Mouse (Mus musculus): ENCODE results near the gene Adamts12.

DNA sequence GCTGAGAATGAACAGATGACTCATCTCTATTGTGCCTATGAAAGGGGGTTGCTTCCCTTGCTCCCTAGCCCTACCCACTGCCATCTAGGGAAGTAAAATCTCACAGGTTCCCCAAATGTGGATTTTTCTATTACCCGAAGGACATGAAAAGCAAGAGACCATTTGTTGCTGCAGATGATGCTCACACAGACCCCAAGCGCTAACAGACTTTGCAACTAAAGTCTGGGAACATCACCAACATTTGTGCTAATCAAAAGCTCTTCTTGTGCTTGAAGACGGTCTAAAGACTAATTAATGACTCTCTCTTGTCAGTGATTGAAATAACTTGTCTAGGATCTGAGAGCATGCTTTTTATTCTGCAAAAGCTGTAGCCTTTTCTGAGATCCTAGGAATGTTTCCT, 175.8 kb downstream of the Adamts12 start:
- TF ChIP-seq SMC3 (IDR thresholded peaks at IDR 0.05; ENCODE audit: low read depth, low read length) (no peak), CTCF (conservative IDR thresholded peaks at IDR 0.05 in 1 of 2, IDR thresholded peaks at IDR 0.05 in 1 of 2; ENCODE audit: low read depth in 2 of 2, low read length in 2 of 2) (no peak), ZC3H11A (IDR thresholded peaks at IDR 0.05; ENCODE audit: low read depth, low read length) (no peak), USF1 (IDR thresholded peaks at IDR 0.05; ENCODE audit: low read depth, low read length) (no peak), MEF2A (IDR thresholded peaks at IDR 0.05; ENCODE audit: borderline replicate concordance, low read depth, low read length) (no peak), ZKSCAN1 (IDR thresholded peaks at IDR 0.05; ENCODE audit: borderline replicate concordance, low read depth, low read length) (no peak), MYC (IDR thresholded peaks at IDR 0.05; ENCODE audit: low read depth, low read length) (no peak), GABPA (IDR thresholded peaks at IDR 0.05; ENCODE audit: insufficient replicate concordance, low read depth, low read length) (no peak)
